Mouse (Mus musculus): ENCODE results near the gene Camta1.

DNA sequence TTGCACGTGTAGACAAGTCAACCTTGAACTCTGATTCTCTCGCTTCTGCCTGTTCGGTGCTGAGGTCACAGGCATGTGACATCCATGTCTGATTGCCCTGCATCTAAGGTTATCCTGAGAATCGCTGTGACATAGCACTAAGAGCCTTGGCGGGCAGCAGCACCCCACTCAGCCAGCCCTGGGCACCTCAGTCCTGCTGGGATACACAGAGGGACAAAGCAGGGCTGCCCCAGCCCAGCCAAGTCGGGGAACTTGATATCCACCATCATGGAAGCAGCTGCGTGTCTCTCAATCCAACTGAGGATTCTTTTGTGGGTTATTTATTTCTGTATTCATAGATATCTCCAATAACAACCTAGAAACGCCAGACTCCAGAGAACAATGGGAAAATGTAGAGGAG, 47.1 kb upstream of the Camta1 start:
- TF ChIP-seq POLR2A (IDR thresholded peaks at IDR 0.05; ENCODE audit: control insufficient read depth, extremely low read depth, insufficient read depth, low read length, poor library complexity) (no peak), CTCF (IDR thresholded peaks at IDR 0.05; ENCODE audit: borderline replicate concordance, control insufficient read depth, extremely low read depth, insufficient read depth, low read length, poor library complexity) (no peak)
